Mouse (Mus musculus) stomach, embryonic 16.5 days (tissue): ENCODE measurements at regions not wholly inside any gene's neighbourhood (a gene's known extent, or its start where the extent isn't known, plus 50 kb on each side); places are given as distances from the start of the nearest gene placed in this dataset.

Source experiments
- ATAC-seq: fragments of 200-750 bp; cut with Nextera tagmentation; 2 replicates; pipeline ENCODE4 v1.8.0; 2017; ENCODE audit warnings: moderate number of reproducible peaks, moderate TSS enrichment; ENCODE audit not compliant: insufficient read depth, low FRiP score
- H3K27ac ChIP-seq: fragments of 300-500 bp; sonication (generic); 2 replicates; pipeline ENCODE4 v1.5.1; 2014; ENCODE audit warnings: low read length
- H3K27me3 ChIP-seq: fragments of 300-500 bp; sonication (generic); 2 replicates; pipeline ENCODE4 v1.6.1; 2014; ENCODE audit warnings: low read length, control low read depth, mixed read lengths; ENCODE audit not compliant: control insufficient read depth, insufficient read depth
- H3K36me3 ChIP-seq: fragments of 300-500 bp; sonication (generic); 2 replicates; pipeline ENCODE4 v1.6.1; 2014; ENCODE audit warnings: low read length; ENCODE audit not compliant: control insufficient read depth, insufficient read depth
- H3K4me1 ChIP-seq: fragments of 300-500 bp; sonication (generic); 2 replicates; pipeline ENCODE4 v1.6.1; 2014; ENCODE audit warnings: low read length, control low read depth, mixed read lengths; ENCODE audit not compliant: control insufficient read depth, insufficient read depth
- H3K4me2 ChIP-seq: fragments of 300-500 bp; sonication (generic); 2 replicates; pipeline ENCODE4 v1.6.1; 2014; ENCODE audit warnings: low read depth, low read length, mixed read lengths
- H3K4me3 ChIP-seq: fragments of 300-500 bp; sonication (generic); replicated peaks from 2 replicates; pipeline ENCODE4 v1.5.1; 2014; ENCODE audit warnings: mild to moderate bottlenecking, low read length
- H3K9ac ChIP-seq: fragments of 300-500 bp; sonication (generic); 2 replicates; pipeline ENCODE4 v1.6.1; 2014; ENCODE audit warnings: low read length
- H3K9me3 ChIP-seq: fragments of 300-500 bp; sonication (generic); replicated peaks from 2 replicates; pipeline ENCODE4 v1.6.1; 2016; ENCODE audit warnings: low read length, control low read depth; ENCODE audit not compliant: control insufficient read depth
- WGBS: fragments of 180-500 bp; shearing (Covaris S2); extraction: QIAGEN DNeasy Blood & Tissue Kit; methylation state at CpG from one replicate; pipeline ENCODE4 v1.1.7; 2014; 5-methylcytosine and 5-hydroxymethylcytosine counted together

DNA sequence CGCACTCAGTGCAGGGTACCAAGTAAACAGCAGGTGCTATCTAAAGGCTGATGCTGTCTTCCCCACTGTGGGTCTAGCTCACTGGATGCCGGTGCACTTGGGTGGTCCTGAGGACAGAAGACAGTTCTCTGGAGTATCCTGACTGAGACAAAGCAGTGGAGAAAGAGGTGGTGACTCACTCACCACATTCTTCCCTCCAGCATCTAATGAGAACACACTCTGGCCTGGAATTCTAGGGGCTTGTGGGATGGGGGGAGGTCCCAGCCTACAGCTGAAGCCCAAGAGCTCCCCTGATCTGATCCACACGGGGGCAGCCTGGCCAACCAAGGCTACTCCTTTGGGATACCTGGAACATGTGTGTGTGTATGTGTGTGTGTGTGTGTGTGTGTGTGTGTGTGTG is 74.4 kb upstream of the Gsc start:
- H3K9me3 ChIP-seq: no peaks in the 10 kb centered on the region
- peak; percentile 18; the same call in 1 of the 2 replicates for ATAC-seq
- H3K4me1 ChIP-seq: no peaks in the 10 kb centered on the region
- H3K27ac ChIP-seq: no peak overlapping the region
- no peak overlapping the region for H3K4me3 ChIP-seq
- H3K4me2 ChIP-seq: no peak overlapping the region
- no peaks in the 10 kb centered on the region for H3K36me3 ChIP-seq
- no peak overlapping the region for H3K9ac ChIP-seq
- WGBS: 64% methylated on average over 3 of the region's 3 CpGs
- no peaks in the 10 kb centered on the region for H3K27me3 ChIP-seq

DNA sequence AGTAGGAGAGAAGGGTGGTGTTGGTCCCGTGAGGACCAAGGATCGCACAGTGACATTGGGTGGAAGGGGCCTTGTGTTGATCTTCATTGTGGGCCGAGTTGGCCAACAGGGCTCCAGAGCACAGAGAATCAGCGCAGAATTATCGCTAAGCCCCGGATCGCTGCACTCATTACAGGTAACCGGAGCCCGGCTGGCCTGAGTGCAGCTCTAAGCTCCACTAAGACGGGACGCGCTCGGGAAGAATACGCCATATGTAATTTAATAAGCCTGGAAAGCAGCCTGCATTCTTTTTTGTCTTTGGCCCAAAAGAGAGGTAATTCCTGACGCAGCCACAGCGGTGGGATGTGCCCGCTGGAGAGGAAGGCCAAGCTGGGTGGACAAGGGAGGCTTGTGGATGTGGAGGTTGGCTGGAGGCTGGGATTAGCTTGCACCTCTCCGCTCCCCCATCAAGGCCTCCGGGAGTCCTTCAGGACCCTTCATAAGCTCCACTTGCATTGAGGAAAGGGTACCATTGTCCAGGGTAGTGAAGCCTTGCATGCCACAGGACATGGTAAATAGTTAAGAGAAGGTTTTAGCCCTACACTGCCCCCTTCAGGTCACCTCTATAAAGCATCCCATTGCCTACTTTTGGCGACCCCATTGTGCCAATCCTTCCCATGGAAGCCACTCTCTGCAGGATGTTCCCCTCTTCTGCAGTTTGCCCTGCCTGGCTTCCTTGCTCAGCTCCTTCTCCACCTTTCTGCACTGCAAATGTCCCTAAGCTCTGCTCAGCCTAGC is 73.1 kb upstream of the Gsc start:
- Histone ChIP-seq H3K4me1 (no peaks in the 10 kb centered on the region), H3K9ac (no peak overlapping the region), H3K27ac (no peak overlapping the region), H3K27me3 (no peaks in the 10 kb centered on the region), H3K36me3 (no peaks in the 10 kb centered on the region), H3K4me3 (no peak overlapping the region), H3K9me3 (no peaks in the 10 kb centered on the region), H3K4me2 (no peak overlapping the region)
- 86% methylated on average over 20 of the region's 20 CpGs for WGBS
- ATAC-seq: no peak

DNA sequence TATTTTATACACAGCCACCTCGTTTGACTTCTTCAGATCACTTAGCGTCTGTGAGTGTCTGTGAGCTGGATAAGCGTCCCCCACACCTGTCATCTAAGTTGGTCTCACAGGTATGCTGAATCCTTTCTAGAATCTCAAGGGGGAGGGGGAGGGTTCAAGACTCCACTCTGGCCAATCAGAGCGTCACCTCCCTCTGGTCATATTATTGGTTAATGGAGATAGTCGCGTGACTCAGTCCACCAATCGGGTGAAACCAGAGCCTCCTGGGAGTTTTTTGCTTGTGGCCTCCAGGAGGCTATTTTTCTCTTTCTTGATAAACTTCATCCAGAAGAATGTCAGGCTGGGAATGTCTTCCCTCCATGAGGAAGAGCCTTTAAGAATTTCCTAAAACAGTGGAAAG is 66.8 kb upstream of the Gsc start:
- no peak overlapping the region for H3K27ac ChIP-seq
- H3K9ac ChIP-seq: no peak overlapping the region
- no peak for ATAC-seq
- 92% methylated on average over 7 of the region's 7 CpGs for WGBS
- no peaks in the 10 kb centered on the region for H3K27me3 ChIP-seq
- H3K9me3 ChIP-seq: no peaks in the 10 kb centered on the region
- H3K36me3 ChIP-seq: no peaks in the 10 kb centered on the region
- no peak overlapping the region for H3K4me3 ChIP-seq
- no peak overlapping the region for H3K4me2 ChIP-seq
- no peaks in the 10 kb centered on the region for H3K4me1 ChIP-seq

DNA sequence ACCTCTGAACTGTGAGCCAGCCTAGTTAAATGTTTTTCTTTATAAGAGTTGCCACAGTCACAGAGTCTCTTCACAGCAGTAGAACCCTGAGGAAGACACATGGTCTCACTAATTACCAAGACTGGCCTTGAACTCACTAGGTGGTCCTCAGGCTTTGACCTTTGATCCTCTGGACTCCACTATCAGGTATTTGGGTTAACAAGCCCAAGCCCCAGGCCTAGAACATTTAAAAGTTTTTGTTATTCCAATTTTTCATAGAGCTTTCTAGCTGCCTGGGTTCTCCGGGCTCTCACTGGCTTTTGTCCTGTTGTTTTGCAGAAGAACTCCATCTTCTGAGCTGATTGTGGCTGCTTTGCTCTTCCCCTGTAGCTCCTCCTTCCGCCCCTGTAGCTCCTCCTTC is 65.3 kb upstream of the Gsc start:
- H3K27me3 ChIP-seq: no peaks in the 10 kb centered on the region
- H3K36me3 ChIP-seq: no peaks in the 10 kb centered on the region
- 89% methylated on average over 2 of the region's 2 CpGs for WGBS
- H3K9me3 ChIP-seq: no peaks in the 10 kb centered on the region
- no peak overlapping the region for H3K27ac ChIP-seq
- H3K4me2 ChIP-seq: no peak overlapping the region
- ATAC-seq: no peak
- no peaks in the 10 kb centered on the region for H3K4me1 ChIP-seq
- H3K4me3 ChIP-seq: no peak overlapping the region
- no peak overlapping the region for H3K9ac ChIP-seq

DNA sequence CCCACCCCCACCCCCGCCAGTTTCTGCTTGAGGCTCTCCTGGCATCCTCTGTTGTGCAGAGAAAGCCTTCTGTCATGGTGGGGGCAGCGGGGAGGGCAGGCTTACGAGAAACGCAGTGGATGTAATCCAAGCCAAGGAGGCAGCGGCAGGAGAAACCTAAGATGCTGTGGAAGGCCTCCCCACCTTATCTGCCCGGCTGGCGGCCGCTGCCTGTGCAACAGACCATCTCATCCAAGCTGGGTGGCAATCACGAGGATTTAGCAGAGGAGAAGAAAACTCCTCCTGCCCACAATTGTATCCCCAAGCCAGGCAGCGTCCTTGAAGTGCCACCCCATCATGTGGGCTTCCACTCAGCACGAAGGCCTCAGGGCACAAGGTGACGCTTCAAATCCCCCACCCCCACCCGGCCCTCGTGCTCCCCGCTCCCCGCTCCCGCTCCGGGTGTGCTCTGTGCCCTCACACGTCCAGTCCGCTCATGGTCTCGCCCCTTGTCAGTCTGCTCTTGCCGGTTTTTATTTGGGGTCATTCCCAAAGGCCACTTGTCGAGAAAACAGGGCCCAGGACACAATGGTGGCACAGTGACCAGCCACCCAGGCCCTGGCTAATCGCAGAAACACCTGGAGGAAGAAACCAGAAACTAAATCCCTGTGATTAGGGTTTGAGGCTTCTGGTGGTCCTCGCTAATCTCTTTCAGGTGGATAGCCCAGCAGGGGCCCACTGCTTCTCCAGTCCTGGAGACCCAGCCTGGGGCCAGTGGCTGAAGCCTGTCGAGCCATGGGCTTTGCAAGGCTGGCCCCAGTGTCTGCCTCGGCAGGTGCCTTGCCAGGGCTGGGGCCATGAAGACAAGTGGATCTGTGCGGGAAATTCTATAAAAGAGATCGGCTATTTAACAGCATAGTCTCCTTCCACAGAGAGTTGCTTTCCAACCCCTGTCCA is 58.6 kb upstream of the Gsc start:
- no peak overlapping the region for H3K4me3 ChIP-seq
- H3K36me3 ChIP-seq: no peaks in the 10 kb centered on the region
- no peak for ATAC-seq
- H3K9ac ChIP-seq: no peak overlapping the region
- 30% methylated on average over 29 of the region's 29 CpGs for WGBS
- H3K9me3 ChIP-seq: no peaks in the 10 kb centered on the region
- H3K4me1 ChIP-seq: no peaks in the 10 kb centered on the region
- no peak overlapping the region for H3K27ac ChIP-seq
- no peak overlapping the region for H3K4me2 ChIP-seq
- H3K27me3 ChIP-seq: no peaks in the 10 kb centered on the region

DNA sequence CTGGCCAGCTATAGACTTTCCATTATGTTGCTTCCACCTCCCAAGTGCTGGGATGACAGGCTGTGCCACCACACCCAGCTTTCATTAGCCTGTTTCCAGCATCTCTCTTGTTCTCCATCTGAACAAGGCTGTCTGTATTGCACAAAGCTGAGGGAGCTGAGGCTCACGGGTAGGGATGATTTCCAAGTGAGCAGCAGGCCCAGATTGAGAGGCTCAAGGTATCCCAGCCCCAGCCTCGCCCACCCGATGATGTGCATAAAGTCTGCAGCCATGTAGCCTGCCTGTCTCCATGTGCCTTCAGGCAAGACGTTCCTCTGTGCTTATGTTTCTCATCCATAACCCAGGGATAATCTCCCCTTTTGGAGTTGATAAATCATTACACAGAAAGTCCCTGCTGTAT is 57.5 kb upstream of the Gsc start:
- Histone ChIP-seq H3K4me1 (no peaks in the 10 kb centered on the region), H3K9me3 (peaks cover under 1% of the 10 kb centered on the region), H3K9ac (no peak overlapping the region), H3K27ac (no peak overlapping the region), H3K36me3 (no peaks in the 10 kb centered on the region), H3K4me2 (no peak overlapping the region), H3K4me3 (no peak overlapping the region), H3K27me3 (no peaks in the 10 kb centered on the region)
- ATAC-seq: no peak
- 73% methylated on average over 4 of the region's 4 CpGs for WGBS
